Comparison of ENCODE assay signal across 10 mouse cellular contexts in the genomic region with DNA sequence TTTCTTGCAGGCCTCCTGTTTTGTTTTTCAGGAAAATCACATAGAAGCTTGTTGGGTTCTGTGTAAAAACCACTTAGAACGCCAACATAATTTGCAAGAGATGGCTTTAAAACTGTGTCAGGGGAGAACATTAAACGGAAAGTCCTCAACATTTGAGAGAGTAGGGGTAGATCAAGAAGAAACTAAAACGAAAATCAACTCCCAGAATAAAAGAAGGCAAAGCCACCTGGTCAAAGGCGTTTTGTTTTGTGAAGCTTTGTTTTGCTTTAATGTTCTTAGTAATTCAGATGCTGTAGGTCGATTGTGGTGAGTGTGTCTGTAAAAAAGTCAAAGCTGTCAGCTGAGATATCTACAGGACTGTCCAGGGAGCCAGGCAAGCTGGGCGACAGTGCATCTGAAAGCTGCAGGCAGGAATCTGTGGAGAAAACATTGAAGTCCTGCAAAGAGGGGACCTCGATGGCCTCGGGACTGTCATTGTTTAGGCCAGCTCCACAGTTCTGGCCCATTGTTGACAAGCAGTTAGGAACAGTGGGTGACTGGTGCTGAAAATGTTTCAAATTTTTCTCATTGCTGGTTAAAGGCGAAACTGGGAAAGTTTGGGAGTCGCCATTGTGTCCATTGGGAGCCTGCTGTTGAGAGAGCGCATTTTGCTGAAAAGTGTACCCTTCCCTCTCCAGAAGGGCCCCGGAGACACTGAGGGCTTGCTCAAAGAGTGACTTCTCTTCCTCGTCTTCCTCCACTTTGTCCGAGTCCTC. TPM values are rescaled to one million over a fixed set of nuclear protein-coding genes. Genes with fewer than 3 reads are reported as not detected.
DNase-seq lines count a peak whose midpoint lies in the region; ATAC-seq and TF ChIP-seq lines count a peak whose summit lies in the region.
"Had no signal": no experiment of that assay in that cellular context is flagged by ENCODE, and none has a peak within 500 bp of the region (broad histone marks: within the 10 kb centered on the region; RNA-seq: fewer than 3 reads in every experiment).

No protein-coding gene starts in this region.

- H3K9me3 ChIP-seq in midbrain, embryonic 11.5 days (ENCODE audit: control insufficient read depth, low read length): no peaks in the 10 kb centered on the region
- H3K9me3 ChIP-seq in midbrain, embryonic 13.5 days: no peaks in the 10 kb centered on the region
- no peaks in the 10 kb centered on the region for H3K9me3 ChIP-seq in intestine, postnatal 0 days (ENCODE audit: control insufficient read depth)
- no peaks in the 10 kb centered on the region for H3K9me3 ChIP-seq in stomach, embryonic 16.5 days (replicated peaks; ENCODE audit: control insufficient read depth, low read length)

- under 1% methylated on average over 14 of the region's 14 CpGs for WGBS in midbrain, embryonic 11.5 days
- WGBS in midbrain, embryonic 13.5 days: under 1% methylated on average over 14 of the region's 14 CpGs
- WGBS in intestine, postnatal 0 days: 60% methylated on average over 14 of the region's 14 CpGs
- 17% methylated on average over 14 of the region's 14 CpGs for WGBS in stomach, embryonic 16.5 days

- peak; percentile 82 for DNase-seq in heart, adult 11 months
- DNase-seq in heart, adult 8-10 months (ENCODE audit: low spot score): no peak
- peak; percentile 97 for DNase-seq in midbrain, embryonic 11.5 days (ENCODE audit: low spot score, missing footprints)
- DNase-seq in MN1 (ENCODE audit: low spot score): no peak
- no peak for DNase-seq in left cerebral cortex, adult 8-10 months (ENCODE audit: low spot score in 2 of 2)

- H3K9ac ChIP-seq in midbrain, embryonic 11.5 days (ENCODE audit: low read length): no peak overlapping the region
- no peak overlapping the region for H3K9ac ChIP-seq in midbrain, embryonic 13.5 days (replicated peaks)
- peak overlapping the region; percentile 71 for H3K9ac ChIP-seq in intestine, postnatal 0 days (ENCODE audit: low read depth, low read length)
- H3K9ac ChIP-seq in stomach, embryonic 16.5 days (ENCODE audit: low read length): peak overlapping the region; percentile 81

- peaks cover 97% of the 10 kb centered on the region for H3K27me3 ChIP-seq in midbrain, embryonic 11.5 days (ENCODE audit: control insufficient read depth, insufficient read depth, low read length)
- peaks cover 98% of the 10 kb centered on the region for H3K27me3 ChIP-seq in midbrain, embryonic 13.5 days
- peaks cover 35% of the 10 kb centered on the region for H3K27me3 ChIP-seq in intestine, postnatal 0 days (replicated peaks; ENCODE audit: control insufficient read depth, insufficient read depth, low read length)
- no peaks in the 10 kb centered on the region for H3K27me3 ChIP-seq in stomach, embryonic 16.5 days (ENCODE audit: control insufficient read depth, insufficient read depth, low read length)

- no peak for ATAC-seq in midbrain, embryonic 11.5 days (ENCODE audit: low FRiP score)
- ATAC-seq in midbrain, embryonic 13.5 days: no peak
- no peak for ATAC-seq in intestine, postnatal 0 days
- no peak for ATAC-seq in stomach, embryonic 16.5 days (ENCODE audit: insufficient read depth, low FRiP score)

- no peaks in the 10 kb centered on the region for H3K36me3 ChIP-seq in midbrain, embryonic 11.5 days (ENCODE audit: control insufficient read depth, insufficient read depth, low read length)
- H3K36me3 ChIP-seq in midbrain, embryonic 13.5 days: no peaks in the 10 kb centered on the region
- H3K36me3 ChIP-seq in intestine, postnatal 0 days (ENCODE audit: control insufficient read depth, insufficient read depth): no peaks in the 10 kb centered on the region
- H3K36me3 ChIP-seq in stomach, embryonic 16.5 days (ENCODE audit: control insufficient read depth, insufficient read depth, low read length): no peaks in the 10 kb centered on the region

- H3K4me3 ChIP-seq in midbrain, embryonic 11.5 days (ENCODE audit: low read depth, low read length): no peak overlapping the region
- no peak overlapping the region for H3K4me3 ChIP-seq in midbrain, embryonic 13.5 days (replicated peaks)
- H3K4me3 ChIP-seq in intestine, postnatal 0 days (ENCODE audit: low read depth, low read length): peak overlapping the region; percentile 47
- peak overlapping the region; percentile 61 for H3K4me3 ChIP-seq in stomach, embryonic 16.5 days (replicated peaks; ENCODE audit: low read length)
- H3K4me3 ChIP-seq: myocyte had no signal

- no peak overlapping the region for H3K27ac ChIP-seq in midbrain, embryonic 11.5 days (ENCODE audit: low read depth, low read length)
- no peak overlapping the region for H3K27ac ChIP-seq in midbrain, embryonic 13.5 days
- peak overlapping the region; percentile 73 for H3K27ac ChIP-seq in intestine, postnatal 0 days (ENCODE audit: low read depth, low read length)
- H3K27ac ChIP-seq in stomach, embryonic 16.5 days (ENCODE audit: low read length): peak overlapping the region; percentile 94

- H3K4me2 ChIP-seq in midbrain, embryonic 11.5 days: no peak overlapping the region
- H3K4me2 ChIP-seq in midbrain, embryonic 13.5 days (replicated peaks): no peak overlapping the region
- H3K4me2 ChIP-seq in intestine, postnatal 0 days (replicated peaks; ENCODE audit: low read depth): peak overlapping the region; percentile 63
- H3K4me2 ChIP-seq in stomach, embryonic 16.5 days (ENCODE audit: low read depth, low read length): peak overlapping the region; percentile 65

- no peak for TF ChIP-seq CTCF in intestine, postnatal 0 days (IDR thresholded peaks at IDR 0.05; ENCODE audit: low read depth)

- peaks cover 8% of the 10 kb centered on the region; the same call in 1 of the 2 replicates for H3K4me1 ChIP-seq in midbrain, embryonic 11.5 days (ENCODE audit: control insufficient read depth, insufficient read depth, low read length)
- H3K4me1 ChIP-seq in midbrain, embryonic 13.5 days (replicated peaks): peaks cover 10% of the 10 kb centered on the region
- H3K4me1 ChIP-seq in intestine, postnatal 0 days (replicated peaks; ENCODE audit: control insufficient read depth, insufficient read depth, low read length): no peaks in the 10 kb centered on the region
- H3K4me1 ChIP-seq in stomach, embryonic 16.5 days (ENCODE audit: control insufficient read depth, insufficient read depth, low read length): peaks cover 23% of the 10 kb centered on the region

RNA-seq across cellular contexts. Expression of a gene that starts 1.8 kb away (rescaled TPM):
- total RNA-seq in heart, adult 8-10 months (2022): under 1 TPM in 3 of 4 experiments, not detected in 1; 0.20 to 0.34 (median 0.22) TPM
- 0.14 and 0.26 TPM in 2 replicates for polyA plus RNA-seq in midbrain, embryonic 11.5 days (2014; fragmentation: Nextera tagmentation; extraction: Ambion mirVana)
- polyA plus RNA-seq in midbrain, embryonic 13.5 days (2015; fragmentation: Nextera tagmentation; extraction: Ambion mirVana): 0.18 TPM in 1 of 2 replicates, not detected in the other
- 3.3 TPM in 2 replicates for polyA plus RNA-seq in intestine, postnatal 0 days (2015; fragmentation: Nextera tagmentation; extraction: Ambion mirVana)
- 7.4 and 8.5 TPM in 2 replicates for polyA plus RNA-seq in stomach, embryonic 16.5 days (2015; fragmentation: Nextera tagmentation; extraction: Ambion mirVana)
- total RNA-seq in left cerebral cortex, adult 8-10 months (2022): not detected
- total RNA-seq: layer of hippocampus, postnatal 25 days had no signal

RNA-seq across cellular contexts. Expression of a gene that starts 4.7 kb away (rescaled TPM):
- under 1 TPM in 2 of 4 experiments, not detected in 2; 0.16 to 0.19 TPM for total RNA-seq in heart, adult 8-10 months (2022)
- 0.53 and 0.63 TPM in 2 replicates for polyA plus RNA-seq in midbrain, embryonic 11.5 days (2014; fragmentation: Nextera tagmentation; extraction: Ambion mirVana)
- 0.07 and 0.09 TPM in 2 replicates for polyA plus RNA-seq in midbrain, embryonic 13.5 days (2015; fragmentation: Nextera tagmentation; extraction: Ambion mirVana)
- polyA plus RNA-seq in intestine, postnatal 0 days (2015; fragmentation: Nextera tagmentation; extraction: Ambion mirVana): 0.37 and 0.52 TPM in 2 replicates
- polyA plus RNA-seq in stomach, embryonic 16.5 days (2015; fragmentation: Nextera tagmentation; extraction: Ambion mirVana): 1.4 and 1.5 TPM in 2 replicates
- total RNA-seq in left cerebral cortex, adult 8-10 months (2022): not detected
- total RNA-seq: layer of hippocampus, postnatal 25 days had no signal

RNA-seq across cellular contexts. Expression of a gene that starts 14.5 kb away (rescaled TPM):
- total RNA-seq in heart, adult 8-10 months (2022): under 1 TPM in 1 of 4 experiments, not detected in 3; 0.06 TPM
- polyA plus RNA-seq in midbrain, embryonic 11.5 days (2014; fragmentation: Nextera tagmentation; extraction: Ambion mirVana): not detected in 2 replicates
- polyA plus RNA-seq in midbrain, embryonic 13.5 days (2015; fragmentation: Nextera tagmentation; extraction: Ambion mirVana): not detected in 2 replicates
- polyA plus RNA-seq in intestine, postnatal 0 days (2015; fragmentation: Nextera tagmentation; extraction: Ambion mirVana): 0.61 and 0.97 TPM in 2 replicates
- 2.1 and 2.6 TPM in 2 replicates for polyA plus RNA-seq in stomach, embryonic 16.5 days (2015; fragmentation: Nextera tagmentation; extraction: Ambion mirVana)
- total RNA-seq in left cerebral cortex, adult 8-10 months (2022): not detected
- total RNA-seq: layer of hippocampus, postnatal 25 days had no signal

RNA-seq across cellular contexts. Expression of a gene that starts 28.8 kb away (rescaled TPM):
- under 1 TPM; 0.31 to 0.49 (median 0.38) TPM for total RNA-seq in heart, adult 8-10 months (2022)
- not detected in 2 replicates for polyA plus RNA-seq in midbrain, embryonic 11.5 days (2014; fragmentation: Nextera tagmentation; extraction: Ambion mirVana)
- not detected in 2 replicates for polyA plus RNA-seq in midbrain, embryonic 13.5 days (2015; fragmentation: Nextera tagmentation; extraction: Ambion mirVana)
- polyA plus RNA-seq in intestine, postnatal 0 days (2015; fragmentation: Nextera tagmentation; extraction: Ambion mirVana): 3.6 and 4.5 TPM in 2 replicates
- polyA plus RNA-seq in stomach, embryonic 16.5 days (2015; fragmentation: Nextera tagmentation; extraction: Ambion mirVana): 2.5 and 2.8 TPM in 2 replicates
- total RNA-seq in left cerebral cortex, adult 8-10 months (2022): not detected
- total RNA-seq: layer of hippocampus, postnatal 25 days had no signal

RNA-seq across cellular contexts. Expression of a gene that starts 41.6 kb away (rescaled TPM):
- under 1 TPM; 0.41 to 0.69 (median 0.57) TPM for total RNA-seq in heart, adult 8-10 months (2022)
- polyA plus RNA-seq in midbrain, embryonic 11.5 days (2014; fragmentation: Nextera tagmentation; extraction: Ambion mirVana): not detected in 2 replicates
- 0.08 and 0.17 TPM in 2 replicates for polyA plus RNA-seq in midbrain, embryonic 13.5 days (2015; fragmentation: Nextera tagmentation; extraction: Ambion mirVana)
- polyA plus RNA-seq in intestine, postnatal 0 days (2015; fragmentation: Nextera tagmentation; extraction: Ambion mirVana): 14.8 and 15.3 TPM in 2 replicates
- 8.8 and 11.0 TPM in 2 replicates for polyA plus RNA-seq in stomach, embryonic 16.5 days (2015; fragmentation: Nextera tagmentation; extraction: Ambion mirVana)
- total RNA-seq in left cerebral cortex, adult 8-10 months (2022): not detected
- total RNA-seq: layer of hippocampus, postnatal 25 days had no signal

Comparison
In these comparisons a context has a peak if more than half of its experiments do, and no peak if none do; other contexts are left out.
1. DNase-seq: peak in heart, adult 11 months (single experiment) and midbrain, embryonic 11.5 days (single experiment); none in heart, adult 8-10 months (single experiment), MN1 (single experiment) and left cerebral cortex, adult 8-10 months (0 of 2).
2. H3K27ac ChIP-seq: peak in intestine, postnatal 0 days (single experiment) and stomach, embryonic 16.5 days (single experiment); none in midbrain, embryonic 11.5 days (single experiment) and midbrain, embryonic 13.5 days (single experiment).
3. H3K4me2 ChIP-seq: peak in intestine, postnatal 0 days (single experiment) and stomach, embryonic 16.5 days (single experiment); none in midbrain, embryonic 11.5 days (single experiment) and midbrain, embryonic 13.5 days (single experiment).
4. H3K4me3 ChIP-seq: peak in intestine, postnatal 0 days (single experiment) and stomach, embryonic 16.5 days (single experiment); none in midbrain, embryonic 11.5 days (single experiment) and midbrain, embryonic 13.5 days (single experiment).
5. H3K9ac ChIP-seq: peak in intestine, postnatal 0 days (single experiment) and stomach, embryonic 16.5 days (single experiment); none in midbrain, embryonic 11.5 days (single experiment) and midbrain, embryonic 13.5 days (single experiment).